Mouse (Mus musculus) heart, embryonic 13.5 days (tissue): ENCODE measurements at regions not wholly inside any gene's neighbourhood (a gene's known extent, or its start where the extent isn't known, plus 50 kb on each side); places are given as distances from the start of the nearest gene placed in this dataset.
A peak's percentile ranks its signal among the peaks of the same experiment; 100 is the strongest.

Source experiments
- ATAC-seq: fragments of 200-750 bp; cut with Nextera tagmentation; 2 replicates; pipeline ENCODE4 v1.8.0; 2017; ENCODE audit warnings: moderate TSS enrichment; ENCODE audit not compliant: insufficient number of reproducible peaks, low FRiP score, low TSS enrichment; ENCODE audit errors: extremely low read depth
- H3K27ac ChIP-seq: fragments of 300-500 bp; sonication (generic); replicated peaks from 2 replicates; pipeline ENCODE4 v1.5.1; 2015; ENCODE audit warnings: moderate library complexity, mild to moderate bottlenecking, inconsistent platforms
- H3K27me3 ChIP-seq: fragments of 300-500 bp; sonication (generic); replicated peaks from 2 replicates; pipeline ENCODE4 v1.6.1; 2015; ENCODE audit warnings: mild to moderate bottlenecking, inconsistent platforms
- H3K36me3 ChIP-seq: fragments of 300-500 bp; sonication (generic); 2 replicates; pipeline ENCODE4 v1.6.1; 2015; ENCODE audit warnings: mild to moderate bottlenecking, inconsistent platforms
- H3K4me1 ChIP-seq: fragments of 300-500 bp; sonication (generic); 2 replicates; pipeline ENCODE4 v1.6.1; 2015; ENCODE audit warnings: inconsistent platforms
- H3K4me2 ChIP-seq: fragments of 300-500 bp; sonication (generic); 2 replicates; pipeline ENCODE4 v1.6.1; 2015; ENCODE audit warnings: inconsistent platforms, mild to moderate bottlenecking, moderate library complexity
- H3K4me3 ChIP-seq: fragments of 300-500 bp; sonication (generic); 2 replicates; pipeline ENCODE4 v1.5.1; 2015; ENCODE audit warnings: moderate library complexity, mild to moderate bottlenecking, inconsistent platforms
- H3K9ac ChIP-seq: fragments of 300-500 bp; sonication (generic); 2 replicates; pipeline ENCODE4 v1.6.1; 2015; ENCODE audit warnings: inconsistent platforms, mild to moderate bottlenecking, moderate library complexity
- H3K9me3 ChIP-seq: fragments of 300-500 bp; sonication (generic); 2 replicates; pipeline ENCODE4 v1.6.1; 2016; ENCODE audit warnings: inconsistent platforms
- WGBS: fragments of 180-500 bp; shearing (Covaris S2); methylation state at CpG from one replicate; pipeline ENCODE4 v1.1.7; 2015; ENCODE audit warnings: mixed read lengths; 5-methylcytosine and 5-hydroxymethylcytosine counted together

DNA sequence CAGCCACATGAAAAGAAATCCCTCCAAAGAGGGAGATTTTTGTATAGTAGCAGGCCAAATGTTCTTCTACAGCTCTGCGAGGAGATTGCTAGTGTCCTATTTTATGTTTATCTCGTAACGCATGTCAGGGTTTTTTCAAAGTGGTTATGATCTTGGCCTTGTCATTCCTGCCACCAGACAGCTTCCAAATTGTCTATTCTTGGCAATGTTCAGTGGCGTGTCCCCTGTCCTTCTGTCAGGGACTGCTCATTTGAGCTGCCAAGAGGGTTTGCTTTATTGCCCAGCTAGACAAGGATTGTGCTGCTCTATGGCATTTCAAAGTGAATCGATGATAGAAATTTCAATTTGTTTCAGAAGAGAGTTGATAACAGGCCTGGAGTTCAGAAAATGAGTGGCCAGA, 67.3 kb upstream of the Eif4g2 start:
- peaks cover 40% of the 10 kb centered on the region for H3K4me1 ChIP-seq
- 51% methylated on average over 5 of the region's 5 CpGs for WGBS
- no peak for ATAC-seq
- H3K9me3 ChIP-seq, result no peaks in the 10 kb centered on the region
- no peaks in the 10 kb centered on the region for H3K36me3 ChIP-seq
- H3K9ac ChIP-seq, result no peak overlapping the region
- H3K4me2 ChIP-seq, result no peak overlapping the region
- H3K27ac ChIP-seq, result peak overlapping the region; percentile 67
- no peak overlapping the region for H3K4me3 ChIP-seq
- H3K27me3 ChIP-seq, result no peaks in the 10 kb centered on the region; the same call in 1 of the 2 replicates

DNA sequence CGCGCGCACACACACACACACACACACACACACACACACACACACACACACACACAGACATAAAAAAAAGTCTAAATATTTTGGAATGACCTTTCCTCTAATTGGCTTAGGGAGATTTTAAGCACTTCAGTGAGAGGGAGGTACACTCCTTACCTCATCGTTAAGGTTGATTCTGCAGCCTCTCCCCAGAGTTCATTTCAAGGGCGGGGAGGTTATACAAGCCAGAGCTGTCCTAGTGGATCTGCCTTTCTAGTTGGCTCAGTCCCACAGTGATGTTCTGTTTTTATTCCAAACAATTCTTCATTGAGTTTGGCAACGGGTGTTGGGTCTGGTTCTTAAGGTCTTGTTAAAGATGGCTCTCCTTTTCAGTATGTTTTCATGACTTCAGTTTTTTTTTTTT, 64.8 kb upstream of the Eif4g2 start:
- no peak overlapping the region for H3K4me2 ChIP-seq
- ATAC-seq, result no peak
- H3K27ac ChIP-seq, result 0 out of 2 replicates have a peak overlapping the region, but pooled peaks have one; percentile 2
- H3K4me3 ChIP-seq, result no peak overlapping the region
- 75% methylated on average over 6 of the region's 6 CpGs for WGBS
- H3K27me3 ChIP-seq, result no peaks in the 10 kb centered on the region
- no peaks in the 10 kb centered on the region for H3K36me3 ChIP-seq
- H3K9me3 ChIP-seq, result no peaks in the 10 kb centered on the region
- peaks cover 38% of the 10 kb centered on the region for H3K4me1 ChIP-seq
- no peak overlapping the region for H3K9ac ChIP-seq

DNA sequence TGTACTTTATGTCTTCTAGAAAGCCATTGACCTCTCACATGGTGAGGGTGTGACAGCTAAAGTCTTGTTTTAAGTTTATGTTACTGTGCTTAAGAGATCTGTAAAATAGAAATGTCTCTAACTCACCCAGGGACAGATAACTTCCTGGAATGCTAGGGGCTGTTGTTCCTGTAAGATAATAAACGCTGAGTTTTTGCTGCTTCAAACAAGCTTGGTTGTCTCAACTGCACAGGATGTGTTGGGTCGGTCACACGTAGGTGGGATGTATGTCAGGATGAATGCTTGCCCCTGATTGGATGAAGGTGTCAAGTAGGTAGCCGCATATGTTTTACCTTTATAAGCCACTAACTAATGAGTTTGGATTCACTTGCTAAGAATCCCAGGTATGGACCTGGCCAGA, 63.8 kb upstream of the Eif4g2 start:
- no peaks in the 10 kb centered on the region for H3K27me3 ChIP-seq

DNA sequence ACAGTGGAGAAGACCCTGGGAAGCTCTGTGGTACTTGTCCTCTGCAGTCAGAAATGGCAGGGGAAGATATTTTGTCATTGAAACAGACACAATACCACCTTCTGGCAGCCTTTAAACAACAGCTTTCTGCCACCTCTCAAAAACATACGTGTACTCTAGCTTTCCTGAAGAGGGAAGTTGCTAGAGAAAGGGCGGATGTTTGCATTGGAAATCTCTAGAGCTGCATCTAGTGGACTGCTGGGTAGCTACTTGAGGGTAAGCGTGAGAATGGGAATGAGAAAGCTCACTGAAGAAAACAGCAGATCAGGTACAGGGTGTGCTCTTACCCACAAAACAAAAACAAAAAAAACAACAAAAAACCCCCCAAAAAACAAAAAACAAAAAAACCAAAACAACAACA, 61.4 kb upstream of the Eif4g2 start:
- Histone ChIP-seq H3K27ac (no peak overlapping the region), H3K9me3 (no peaks in the 10 kb centered on the region), H3K4me1 (peaks cover 39% of the 10 kb centered on the region), H3K9ac (no peak overlapping the region), H3K4me3 (no peak overlapping the region), H3K27me3 (no peaks in the 10 kb centered on the region), H3K36me3 (no peaks in the 10 kb centered on the region), H3K4me2 (no peak overlapping the region)
- ATAC-seq, result no peak
- 56% methylated on average over 3 of the region's 3 CpGs for WGBS

More for the DNA sequence above, 63.8 kb upstream of the Eif4g2 start:
- Histone ChIP-seq H3K4me1 (peaks cover 45% of the 10 kb centered on the region), H3K4me2 (no peak overlapping the region), H3K9me3 (no peaks in the 10 kb centered on the region), H3K36me3 (no peaks in the 10 kb centered on the region), H3K9ac (no peak overlapping the region), H3K4me3 (no peak overlapping the region), H3K27ac (no peak overlapping the region)
- 67% methylated on average over 4 of the region's 4 CpGs for WGBS
- ATAC-seq, result no peak

DNA sequence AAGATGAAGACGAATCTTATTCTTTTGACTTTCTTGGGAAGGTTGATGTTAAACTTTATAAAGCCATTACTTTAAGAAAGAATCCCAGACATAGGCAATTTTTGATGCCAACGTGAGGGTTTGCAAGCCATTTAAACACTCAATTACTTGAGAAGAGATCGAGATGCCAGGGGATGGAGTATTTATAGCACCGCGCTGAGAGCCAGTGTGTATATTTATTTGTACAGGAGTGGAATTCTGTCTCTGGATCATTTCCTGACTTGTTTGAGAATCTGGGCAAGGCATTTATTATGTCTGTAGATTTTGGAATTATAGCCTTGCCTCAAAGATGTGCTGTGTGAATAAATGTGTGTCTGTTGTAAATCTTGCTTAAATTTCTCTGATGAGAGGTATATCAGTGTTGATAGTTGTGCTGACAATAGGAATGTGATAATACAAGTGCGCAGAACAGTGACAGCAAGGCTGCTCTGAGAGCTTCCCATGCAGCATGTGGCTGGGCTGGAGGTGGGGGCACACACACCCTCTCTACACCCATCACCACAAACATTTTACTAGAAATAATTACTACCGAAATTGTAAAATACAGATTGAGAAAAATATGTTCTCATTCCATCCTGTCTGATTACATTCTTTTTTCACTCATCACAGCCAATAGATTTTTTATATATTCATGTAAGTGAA, 58.6 kb upstream of the Eif4g2 start:
- Histone ChIP-seq H3K9me3 (no peaks in the 10 kb centered on the region), H3K4me1 (peaks cover 38% of the 10 kb centered on the region), H3K27ac (peak overlapping the region; percentile 50), H3K36me3 (no peaks in the 10 kb centered on the region), H3K4me2 (peak overlapping the region; percentile 41), H3K27me3 (no peaks in the 10 kb centered on the region; the same call in 1 of the 2 replicates), H3K4me3 (no peak overlapping the region), H3K9ac (no peak overlapping the region)
- 28% methylated on average over 7 of the region's 7 CpGs for WGBS
- no peak for ATAC-seq

DNA sequence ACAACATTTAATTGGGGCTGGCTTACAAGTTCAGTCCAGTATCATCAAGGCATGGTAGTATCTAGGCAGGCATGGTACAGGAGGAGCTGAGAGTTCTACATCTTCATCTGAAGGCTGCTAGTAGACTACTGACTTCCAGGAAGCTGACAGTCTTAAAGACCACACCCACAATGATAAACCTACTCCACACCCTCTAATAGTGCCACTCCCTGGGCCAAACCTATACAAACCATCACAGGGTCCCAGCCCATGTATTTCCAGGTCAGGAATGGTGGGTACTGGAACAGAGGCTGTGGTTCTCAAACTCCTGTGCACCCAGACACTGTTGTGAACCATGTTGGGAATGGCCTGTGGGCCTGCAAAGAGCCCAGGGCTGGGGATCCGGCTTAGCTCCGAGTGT, 55.2 kb upstream of the Eif4g2 start:
- H3K4me1 ChIP-seq, result peaks cover 59% of the 10 kb centered on the region
- WGBS, result 88% methylated on average over 2 of the region's 2 CpGs
- H3K27ac ChIP-seq, result no peak overlapping the region
- no peaks in the 10 kb centered on the region for H3K9me3 ChIP-seq
- no peaks in the 10 kb centered on the region for H3K36me3 ChIP-seq
- no peak overlapping the region for H3K9ac ChIP-seq
- no peaks in the 10 kb centered on the region; the same call in 1 of the 2 replicates for H3K27me3 ChIP-seq
- H3K4me3 ChIP-seq, result no peak overlapping the region
- no peak for ATAC-seq
- no peak overlapping the region for H3K4me2 ChIP-seq

DNA sequence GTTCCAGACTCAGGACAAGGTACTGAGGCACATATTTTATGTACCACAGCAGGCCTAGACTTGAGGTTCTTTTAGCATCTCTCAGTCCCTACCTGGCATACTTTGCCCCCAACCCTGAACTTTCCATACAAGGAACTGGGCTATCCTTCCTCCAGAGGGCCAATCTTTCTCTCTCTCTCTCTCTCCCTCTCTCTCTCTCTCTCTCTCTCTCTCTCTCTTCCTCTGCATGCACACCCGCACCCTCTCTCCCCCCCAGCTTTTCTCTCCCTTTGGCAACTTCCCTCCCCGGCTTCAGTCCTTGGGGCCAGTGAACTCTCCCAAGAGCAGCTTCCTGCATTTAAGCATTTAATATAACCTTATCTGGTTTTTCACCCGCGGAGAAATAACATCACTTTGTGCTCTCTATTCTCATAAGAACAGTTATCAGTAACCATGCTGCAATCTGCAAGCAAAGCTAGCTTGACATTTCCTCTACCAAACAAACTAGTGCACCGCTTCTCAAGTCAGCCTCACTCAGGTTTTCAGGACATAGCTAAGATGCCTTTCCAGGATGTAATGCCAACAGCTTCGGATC, 53.3 kb upstream of the Eif4g2 start:
- 34% methylated on average over 6 of the region's 6 CpGs for WGBS
- no peaks in the 10 kb centered on the region for H3K36me3 ChIP-seq
- H3K4me2 ChIP-seq, result peak overlapping the region; percentile 38
- H3K9ac ChIP-seq, result peak overlapping the region; percentile 15; the same call in 1 of the 2 replicates
- ATAC-seq, result no peak
- no peaks in the 10 kb centered on the region for H3K9me3 ChIP-seq
- no peaks in the 10 kb centered on the region; the same call in 1 of the 2 replicates for H3K27me3 ChIP-seq
- peaks cover 46% of the 10 kb centered on the region for H3K4me1 ChIP-seq
- peak overlapping the region; percentile 43; the same call in 1 of the 2 replicates for H3K27ac ChIP-seq
- H3K4me3 ChIP-seq, result no peak overlapping the region

DNA sequence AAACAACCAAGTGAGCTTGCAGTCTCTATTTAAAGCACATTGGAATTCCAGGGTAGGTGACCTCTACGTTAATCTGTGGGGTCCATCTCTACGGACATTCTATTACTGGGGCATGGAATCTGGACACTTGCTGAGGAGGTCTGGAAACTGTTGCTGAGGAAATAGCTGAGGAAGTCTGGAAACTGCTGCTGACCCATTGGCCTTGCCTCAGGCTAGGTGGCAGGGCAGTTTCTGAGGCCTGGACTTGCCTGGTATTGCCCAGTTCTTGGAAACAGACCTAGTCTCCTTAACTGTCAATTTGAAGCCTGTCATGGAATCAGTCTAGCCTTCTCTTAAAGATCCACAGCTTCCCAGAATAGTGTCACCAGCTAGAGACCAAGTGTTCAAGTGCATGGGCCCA, 51.7 kb upstream of the Eif4g2 start:
- Histone ChIP-seq H3K4me3 (no peak overlapping the region), H3K4me1 (peaks cover 37% of the 10 kb centered on the region), H3K9ac (no peak overlapping the region), H3K9me3 (no peaks in the 10 kb centered on the region), H3K27me3 (no peaks in the 10 kb centered on the region; the same call in 1 of the 2 replicates), H3K36me3 (no peaks in the 10 kb centered on the region), H3K27ac (no peak overlapping the region), H3K4me2 (no peak overlapping the region)
- 41% methylated on average over 2 of the region's 2 CpGs for WGBS
- no peak for ATAC-seq
